Mouse (Mus musculus): Measurements from ENCODE around the gene Gm1113. TPM values are rescaled to one million over a fixed set of nuclear protein-coding genes. Genes with fewer than 3 reads are reported as not detected.

The Gm1113 gene
- polyA plus RNA-seq, 2 experiments, result not detected

DNA sequence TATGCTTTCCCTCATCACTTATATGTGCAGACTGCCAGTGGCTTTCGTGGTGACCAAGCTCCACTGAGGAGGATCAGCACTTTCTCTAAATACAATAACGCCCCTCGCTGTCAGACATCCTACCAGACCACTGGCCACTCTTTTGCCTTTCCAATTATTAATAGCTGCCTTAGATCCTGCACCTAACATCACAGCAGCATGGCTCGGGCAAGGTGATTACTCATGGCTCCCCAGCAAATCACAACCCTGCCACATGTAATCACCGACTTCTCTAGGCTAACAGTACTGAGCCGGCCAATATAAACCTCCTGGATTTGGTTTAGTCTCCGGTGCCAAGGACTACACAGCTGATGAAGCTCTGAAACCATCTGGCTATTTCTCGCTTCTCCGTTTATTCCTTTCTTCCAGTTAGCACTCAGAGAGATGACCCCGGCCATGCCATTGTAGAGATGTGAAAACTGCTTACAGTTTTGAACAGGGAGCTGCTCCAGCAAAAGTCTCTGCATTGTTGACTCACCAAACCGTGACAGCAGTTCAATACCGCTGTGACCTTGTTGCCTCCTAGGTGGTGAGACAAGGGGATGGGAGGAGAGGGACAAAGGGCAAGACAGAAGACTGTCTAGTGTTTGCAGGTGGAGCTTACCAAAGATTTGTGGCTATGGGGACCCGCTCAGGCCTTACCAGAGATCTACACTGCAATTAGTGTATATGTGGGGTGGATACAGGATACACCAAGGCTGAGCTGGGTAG is 21.1 kb upstream of the Gm1113 start:
- no peak overlapping the region for H3K27ac ChIP-seq (replicated peaks; ENCODE audit: low read depth, low read length)
- peaks cover 6% of the 10 kb centered on the region for H3K4me1 ChIP-seq (ENCODE audit: control insufficient read depth, insufficient read depth, low read length)
- H3K9ac ChIP-seq (ENCODE audit: low read depth, low read length, severe bottlenecking), result no peak overlapping the region
- ATAC-seq (ENCODE audit: low FRiP score, low read depth) (no peak), DNase-seq (ENCODE audit: low spot score) (no peak)
- no peaks in the 10 kb centered on the region for H3K9me3 ChIP-seq (ENCODE audit: control insufficient read depth, low read length)
- no peak for TF ChIP-seq POLR2A (IDR thresholded peaks at IDR 0.05; ENCODE audit: borderline replicate concordance, extremely low read depth, insufficient read depth, insufficient read length)
- H3K36me3 ChIP-seq (ENCODE audit: control insufficient read depth, insufficient read depth, low read length), result no peaks in the 10 kb centered on the region
- no peak overlapping the region for H3K4me2 ChIP-seq (replicated peaks; ENCODE audit: low read depth, low read length, severe bottlenecking)
- H3K27me3 ChIP-seq (ENCODE audit: control insufficient read depth, insufficient read depth, low read length), result no peaks in the 10 kb centered on the region
- 77% methylated on average over 13 of the region's 13 CpGs for WGBS
- H3K4me3 ChIP-seq (replicated peaks; ENCODE audit: low read length), result no peak overlapping the region

DNA sequence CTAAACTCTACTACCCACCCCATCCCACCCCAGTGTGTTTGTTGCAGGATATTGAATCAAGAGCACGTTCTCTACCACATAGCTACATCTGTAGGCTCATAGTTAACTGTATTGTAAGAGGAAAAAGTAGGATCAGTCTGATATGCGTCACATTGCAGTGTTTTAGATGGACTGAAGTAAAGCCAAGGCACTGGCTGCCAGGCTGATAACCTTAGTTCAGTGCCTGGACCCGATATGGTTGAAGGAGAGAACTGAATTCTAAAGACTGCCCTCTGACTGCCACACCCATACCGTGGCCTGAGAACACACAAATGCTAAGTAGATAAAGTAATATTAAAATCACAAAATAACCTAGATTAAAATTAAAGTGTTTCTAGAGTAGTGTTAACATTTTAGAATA is 17.8 kb upstream of the Gm1113 start:
- TF ChIP-seq POLR2A (IDR thresholded peaks at IDR 0.05; ENCODE audit: borderline replicate concordance, extremely low read depth, insufficient read depth, insufficient read length), result no peak
- Histone ChIP-seq H3K4me1 (ENCODE audit: control insufficient read depth, insufficient read depth, low read length) (peaks cover 19% of the 10 kb centered on the region), H3K9ac (ENCODE audit: low read depth, low read length, severe bottlenecking) (no peak overlapping the region), H3K4me3 (replicated peaks; ENCODE audit: low read length) (no peak overlapping the region), H3K4me2 (replicated peaks; ENCODE audit: low read depth, low read length, severe bottlenecking) (no peak overlapping the region), H3K27me3 (ENCODE audit: control insufficient read depth, insufficient read depth, low read length) (no peaks in the 10 kb centered on the region), H3K27ac (replicated peaks; ENCODE audit: low read depth, low read length) (no peak overlapping the region), H3K36me3 (ENCODE audit: control insufficient read depth, insufficient read depth, low read length) (no peaks in the 10 kb centered on the region), H3K9me3 (ENCODE audit: control insufficient read depth, low read length) (no peaks in the 10 kb centered on the region)
- ATAC-seq (ENCODE audit: low FRiP score, low read depth) (no peak), DNase-seq (ENCODE audit: low spot score) (no peak)
- WGBS, result 66% methylated on average over 4 of the region's 4 CpGs

DNA sequence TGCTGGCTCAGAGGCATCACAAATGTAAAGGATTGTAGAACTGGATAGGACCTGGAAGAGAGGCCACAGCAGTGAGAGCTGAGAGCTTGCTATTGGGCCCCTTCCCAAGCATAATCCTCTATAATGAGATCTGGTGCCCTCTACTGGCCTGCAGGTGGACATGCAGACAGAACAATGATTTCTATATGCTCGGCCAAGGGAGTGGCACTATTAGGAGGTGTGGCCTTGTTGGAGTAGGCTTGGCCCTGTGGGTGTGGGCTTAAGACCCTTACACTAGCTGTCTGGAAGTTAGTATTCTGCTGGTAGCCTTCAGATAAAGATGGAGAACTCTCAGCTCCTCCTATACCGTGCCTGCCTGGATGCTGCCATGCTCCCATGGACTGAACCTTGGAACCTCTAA is 17.0 kb upstream of the Gm1113 start:
- DNase-seq (ENCODE audit: low spot score) (peak; percentile 87), ATAC-seq (ENCODE audit: low FRiP score, low read depth) (peak; percentile 79)
- Histone ChIP-seq H3K4me2 (replicated peaks; ENCODE audit: low read depth, low read length, severe bottlenecking) (no peak overlapping the region), H3K4me3 (replicated peaks; ENCODE audit: low read length) (no peak overlapping the region), H3K27ac (replicated peaks; ENCODE audit: low read depth, low read length) (no peak overlapping the region), H3K4me1 (ENCODE audit: control insufficient read depth, insufficient read depth, low read length) (peaks cover 27% of the 10 kb centered on the region), H3K36me3 (ENCODE audit: control insufficient read depth, insufficient read depth, low read length) (no peaks in the 10 kb centered on the region), H3K9ac (ENCODE audit: low read depth, low read length, severe bottlenecking) (no peak overlapping the region), H3K9me3 (ENCODE audit: control insufficient read depth, low read length) (no peaks in the 10 kb centered on the region), H3K27me3 (ENCODE audit: control insufficient read depth, insufficient read depth, low read length) (no peaks in the 10 kb centered on the region)
- 5% methylated on average over 2 of the region's 2 CpGs for WGBS
- no peak for TF ChIP-seq POLR2A (IDR thresholded peaks at IDR 0.05; ENCODE audit: borderline replicate concordance, extremely low read depth, insufficient read depth, insufficient read length)

DNA sequence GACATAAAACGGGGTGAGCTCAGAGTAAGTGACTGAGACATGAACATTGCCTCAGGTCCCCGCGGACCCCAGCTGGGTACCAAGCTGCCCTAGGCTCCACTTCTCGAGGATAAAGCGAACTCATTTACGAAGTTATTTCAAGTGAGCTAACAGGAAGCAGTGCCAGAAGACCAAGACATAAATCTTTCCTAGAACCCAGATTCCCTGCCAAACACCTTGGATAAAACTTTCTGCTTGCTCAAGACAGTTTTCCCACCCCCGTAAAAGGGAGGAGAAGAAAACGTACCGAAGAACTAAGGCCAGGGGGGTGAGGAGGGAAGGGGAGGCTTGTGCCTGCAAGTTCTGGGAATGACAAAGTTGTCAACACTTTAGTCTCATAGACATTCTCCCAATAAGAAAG is 15.2 kb upstream of the Gm1113 start:
- Histone ChIP-seq H3K27me3 (ENCODE audit: control insufficient read depth, insufficient read depth, low read length) (no peaks in the 10 kb centered on the region), H3K4me1 (ENCODE audit: control insufficient read depth, insufficient read depth, low read length) (peaks cover 38% of the 10 kb centered on the region), H3K36me3 (ENCODE audit: control insufficient read depth, insufficient read depth, low read length) (no peaks in the 10 kb centered on the region), H3K4me2 (replicated peaks; ENCODE audit: low read depth, low read length, severe bottlenecking) (no peak overlapping the region), H3K4me3 (replicated peaks; ENCODE audit: low read length) (no peak overlapping the region), H3K9ac (ENCODE audit: low read depth, low read length, severe bottlenecking) (no peak overlapping the region), H3K9me3 (ENCODE audit: control insufficient read depth, low read length) (no peaks in the 10 kb centered on the region), H3K27ac (replicated peaks; ENCODE audit: low read depth, low read length) (peak overlapping the region; percentile 67; the same call in 1 of the 2 replicates)
- no peak for TF ChIP-seq POLR2A (IDR thresholded peaks at IDR 0.05; ENCODE audit: borderline replicate concordance, extremely low read depth, insufficient read depth, insufficient read length)
- DNase-seq (ENCODE audit: low spot score) (peak; percentile 75), ATAC-seq (ENCODE audit: low FRiP score, low read depth) (peak; percentile 41; the same call in 1 of the 2 replicates)
- 16% methylated on average over 9 of the region's 9 CpGs for WGBS

DNA sequence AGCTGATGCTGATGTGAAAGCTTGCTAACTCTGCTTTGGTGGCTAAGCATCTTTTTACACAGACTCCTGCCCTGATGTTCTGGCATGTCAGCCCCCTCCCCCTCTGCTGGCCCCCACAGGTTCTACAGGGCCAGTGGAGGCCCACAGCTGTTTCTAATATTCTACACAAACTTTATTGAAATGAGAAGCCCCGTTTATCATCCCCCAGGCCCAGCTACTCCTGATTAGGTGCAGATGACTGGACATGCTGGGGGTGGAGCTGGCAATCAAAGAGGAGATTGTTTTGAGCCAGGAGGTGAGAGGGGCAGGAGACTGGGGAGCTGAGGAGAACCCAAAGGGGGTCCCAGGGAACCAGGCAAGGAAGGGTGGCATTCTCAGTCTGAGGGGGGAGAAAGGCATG is 11.7 kb upstream of the Gm1113 start:
- peak; percentile 74 for DNase-seq (ENCODE audit: low spot score)
- peak; percentile 83 for ATAC-seq (ENCODE audit: low FRiP score, low read depth)
- no peak for TF ChIP-seq POLR2A (IDR thresholded peaks at IDR 0.05; ENCODE audit: borderline replicate concordance, extremely low read depth, insufficient read depth, insufficient read length)

More for the DNA sequence above, 11.7 kb upstream of the Gm1113 start:
- Histone ChIP-seq H3K36me3 (ENCODE audit: control insufficient read depth, insufficient read depth, low read length) (no peaks in the 10 kb centered on the region), H3K27ac (replicated peaks; ENCODE audit: low read depth, low read length) (peak overlapping the region; percentile 65), H3K9me3 (ENCODE audit: control insufficient read depth, low read length) (no peaks in the 10 kb centered on the region), H3K4me2 (replicated peaks; ENCODE audit: low read depth, low read length, severe bottlenecking) (no peak overlapping the region), H3K9ac (ENCODE audit: low read depth, low read length, severe bottlenecking) (no peak overlapping the region), H3K4me3 (replicated peaks; ENCODE audit: low read length) (no peak overlapping the region), H3K4me1 (ENCODE audit: control insufficient read depth, insufficient read depth, low read length) (peaks cover 34% of the 10 kb centered on the region), H3K27me3 (ENCODE audit: control insufficient read depth, insufficient read depth, low read length) (no peaks in the 10 kb centered on the region)
- 10% methylated on average over 1 of the region's 1 CpGs for WGBS
